Mouse (Mus musculus): ENCODE results near the gene Serinc3.
A peak's percentile ranks its signal among the peaks of the same experiment; 100 is the strongest.

DNA sequence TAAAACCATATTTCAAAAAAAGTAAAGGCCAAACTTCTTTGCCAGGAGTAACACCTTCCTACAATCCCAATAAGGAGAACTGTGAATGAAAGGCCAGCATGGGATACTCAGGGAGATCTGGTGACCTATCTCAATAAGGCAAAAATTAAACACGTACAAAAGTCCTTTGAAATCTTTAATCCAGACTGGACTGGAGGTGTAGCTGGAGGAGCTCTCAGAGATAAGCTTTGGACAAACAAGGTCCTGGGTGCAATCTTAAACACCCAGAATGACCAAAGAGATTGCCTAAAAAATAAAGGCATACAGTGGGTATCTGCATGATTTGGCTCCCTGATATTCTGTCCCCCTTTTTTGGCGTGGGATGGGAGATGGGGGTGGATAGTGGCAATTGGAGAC lies 1.4 kb downstream of the Serinc3 start:
- TF ChIP-seq CTCF (IDR thresholded peaks at IDR 0.05; ENCODE audit: insufficient read depth, low read length) = no peak
- TF ChIP-seq POLR2A (IDR thresholded peaks at IDR 0.05; ENCODE audit: borderline replicate concordance, extremely low read depth, low read depth, low read length) = 0 out of 2 replicates have a peak, but pooled peaks have one; percentile 10
